Mouse (Mus musculus): ENCODE data around the gene Gm14308.
"Not testable (repeated sequence)": the region's sequence is repeated elsewhere in the genome, so short reads cannot be mapped to it uniquely, and the experiment has no call there.

GRCm38 (mm10) chr2:176636244-176636643 lies at the start of gene Gm14308:
- not testable (repeated sequence) for TF ChIP-seq CTCF (IDR thresholded peaks at IDR 0.05; ENCODE audit: borderline replicate concordance, insufficient read depth, low read length); POLR2A (IDR thresholded peaks at IDR 0.05; ENCODE audit: low read depth, low read length)

Data from embryonic fibroblast, embryonic 13.5 days (primary cell).